Mouse (Mus musculus) small intestine, adult 2 months (tissue): ENCODE measurements around the gene C2cd4d.

Experiments used
- CTCF ChIP-seq: fragments of 200-500 bp; IDR thresholded peaks from 2 replicates; pipeline ENCODE4 v1.5.1; 2012; ENCODE audit warnings: low read depth, mild to moderate bottlenecking, control low read depth, inconsistent platforms, low read length, moderate library complexity, mixed read lengths; ENCODE audit not compliant: insufficient replicate concordance, insufficient read length; ENCODE audit errors: extremely low read depth
- POLR2A ChIP-seq: fragments of 200-500 bp; IDR thresholded peaks from 2 replicates; pipeline ENCODE4 v1.6.1; 2012; ENCODE audit warnings: low read depth, mild to moderate bottlenecking, control low read depth, inconsistent platforms, low read length, moderate library complexity

GRCm38 (mm10) chr3:94334442-94334841 is 27.8 kb upstream of the C2cd4d start:
- TF ChIP-seq POLR2A (no peak), CTCF (no peak)
